Mouse (Mus musculus) E14TG2a.4 (cell line): ENCODE results near the gene Slc7a4.

Source experiments
- CTCF ChIP-seq: conservative IDR thresholded peaks from 2 replicates; pipeline ENCODE4 v1.5.1; 2014; ENCODE audit warnings: low read length
- POU5F1 ChIP-seq: IDR thresholded peaks from 2 replicates; pipeline ENCODE4 v1.6.1; 2014; ENCODE audit warnings: low read length, borderline replicate concordance

- TF ChIP-seq CTCF (no peak), POU5F1 (no peak)
These were observed 52.9 kb downstream of the Slc7a4 start for GRCm38 (mm10) chr16:17529981-17530586.
